In genomic region chr12:73482858-73483257, GRCm38 (mm10) we compare ENCODE assay signal across 21 mouse cellular contexts.
"Had no signal": no experiment of that assay in that cellular context is flagged by ENCODE, and none has a peak within 500 bp of the region (broad histone marks: within the 10 kb centered on the region; RNA-seq: fewer than 3 reads in every experiment).

No protein-coding gene starts in this region.

- H3K4me2 ChIP-seq: kidney, embryonic 15.5 days; lung, embryonic 15.5 days; midbrain, embryonic 13.5 days; neural tube, embryonic 13.5 days; stomach, embryonic 15.5 days had no signal

- H3K9me3 ChIP-seq: kidney, embryonic 15.5 days; lung, embryonic 15.5 days; megakaryocyte, embryonic 14.5 days; midbrain, embryonic 10.5 days; midbrain, embryonic 13.5 days; neural tube, embryonic 13.5 days; stomach, embryonic 15.5 days had no signal

- H3K27me3 ChIP-seq: kidney, embryonic 15.5 days; lung, embryonic 15.5 days; midbrain, embryonic 13.5 days; neural tube, embryonic 13.5 days; stomach, embryonic 15.5 days had no signal

- ATAC-seq: midbrain, embryonic 13.5 days; midbrain, embryonic 16.5 days had no signal

- DNase-seq: kidney, adult 11 months; kidney, adult 8-10 months; kidney, postnatal 10 days; kidney, postnatal 36 days; lung, adult 18-20 months; lung, postnatal 10 days; lung, postnatal 4 days; retina, postnatal 1 day; right cerebral cortex, postnatal 25 days; spleen, adult 18-20 months; thymus, postnatal 25 days had no signal

- H3K36me3 ChIP-seq: kidney, embryonic 15.5 days; lung, embryonic 15.5 days; midbrain, embryonic 10.5 days; midbrain, embryonic 13.5 days; neural tube, embryonic 13.5 days; stomach, embryonic 15.5 days had no signal

- H3K4me1 ChIP-seq: kidney, embryonic 15.5 days; lung, embryonic 15.5 days; megakaryocyte, embryonic 14.5 days; midbrain, embryonic 10.5 days; midbrain, embryonic 13.5 days; neural tube, embryonic 13.5 days; stomach, embryonic 15.5 days had no signal

- H3K27ac ChIP-seq: kidney, embryonic 15.5 days; liver, embryonic 14.5 days; lung, embryonic 15.5 days; midbrain, embryonic 10.5 days; midbrain, embryonic 13.5 days; neural tube, embryonic 13.5 days; stomach, embryonic 15.5 days had no signal

- H3K4me3 ChIP-seq: kidney, embryonic 15.5 days; lung, embryonic 15.5 days; megakaryocyte, embryonic 14.5 days; midbrain, embryonic 10.5 days; midbrain, embryonic 13.5 days; myocyte; neural tube, embryonic 13.5 days; stomach, embryonic 15.5 days had no signal

- H3K9ac ChIP-seq: kidney, embryonic 15.5 days; liver, embryonic 14.5 days; lung, embryonic 15.5 days; midbrain, embryonic 13.5 days; neural tube, embryonic 13.5 days; stomach, embryonic 15.5 days had no signal
